Mouse (Mus musculus): ENCODE measurements around the gene Epha6. TPM values are rescaled to one million over a fixed set of nuclear protein-coding genes. Genes with fewer than 3 reads are reported as not detected.

Gene Epha6
- polyA plus RNA-seq, 1 experiment from 2014 or later = 0.29 TPM

- Histone ChIP-seq H3K4me1 (ENCODE audit: control insufficient read depth, insufficient read depth, low read length) (no peaks in the 10 kb centered on the region), H3K27ac (ENCODE audit: low read length) (no peak overlapping the region)
- no peak for ATAC-seq
Observed at GRCm38 (mm10) chr16:60538233-60538632, 67.1 kb downstream of the Epha6 start.

GRCm38 (mm10) chr16:60509707-60510106 is 95.6 kb downstream of the Epha6 start:
- Histone ChIP-seq H3K4me2 (ENCODE audit: low read depth, low read length) (no peak overlapping the region), H3K36me3 (ENCODE audit: control insufficient read depth, insufficient read depth, low read length) (no peaks in the 10 kb centered on the region), H3K27me3 (replicated peaks; ENCODE audit: control insufficient read depth, insufficient read depth, low read length) (no peaks in the 10 kb centered on the region), H3K4me3 (ENCODE audit: low read length) (no peak overlapping the region), H3K9ac (ENCODE audit: low read depth, low read length) (no peak overlapping the region), H3K27ac (ENCODE audit: low read length) (no peak overlapping the region), H3K9me3 (ENCODE audit: control insufficient read depth, low read length) (no peaks in the 10 kb centered on the region), H3K4me1 (ENCODE audit: control insufficient read depth, insufficient read depth, low read length) (no peaks in the 10 kb centered on the region)
- ATAC-seq = no peak
- WGBS = 68% methylated on average over 3 of the region's 3 CpGs

More at GRCm38 (mm10) chr16:60538233-60538632, 67.1 kb downstream of the Epha6 start:
- Histone ChIP-seq H3K4me3 (ENCODE audit: low read length) (no peak overlapping the region), H3K27me3 (replicated peaks; ENCODE audit: control insufficient read depth, insufficient read depth, low read length) (no peaks in the 10 kb centered on the region), H3K9ac (ENCODE audit: low read depth, low read length) (no peak overlapping the region), H3K9me3 (ENCODE audit: control insufficient read depth, low read length) (no peaks in the 10 kb centered on the region), H3K4me2 (ENCODE audit: low read depth, low read length) (no peak overlapping the region), H3K36me3 (ENCODE audit: control insufficient read depth, insufficient read depth, low read length) (no peaks in the 10 kb centered on the region)

GRCm38 (mm10) chr16:60499567-60499966 is 105.8 kb downstream of the Epha6 start:
- Histone ChIP-seq H3K27ac (ENCODE audit: low read length) (no peak overlapping the region), H3K9me3 (ENCODE audit: control insufficient read depth, low read length) (no peaks in the 10 kb centered on the region), H3K4me2 (ENCODE audit: low read depth, low read length) (no peak overlapping the region), H3K9ac (ENCODE audit: low read depth, low read length) (no peak overlapping the region), H3K27me3 (replicated peaks; ENCODE audit: control insufficient read depth, insufficient read depth, low read length) (no peaks in the 10 kb centered on the region), H3K36me3 (ENCODE audit: control insufficient read depth, insufficient read depth, low read length) (no peaks in the 10 kb centered on the region), H3K4me3 (ENCODE audit: low read length) (no peak overlapping the region), H3K4me1 (ENCODE audit: control insufficient read depth, insufficient read depth, low read length) (no peaks in the 10 kb centered on the region)
- no peak for ATAC-seq
- 91% methylated on average over 1 of the region's 1 CpGs for WGBS

GRCm38 (mm10) chr16:60475776-60476175 is 129.6 kb downstream of the Epha6 start:
- no peaks in the 10 kb centered on the region for H3K27me3 ChIP-seq (replicated peaks; ENCODE audit: control insufficient read depth, insufficient read depth, low read length)
- H3K36me3 ChIP-seq (ENCODE audit: control insufficient read depth, insufficient read depth, low read length) = no peaks in the 10 kb centered on the region
- H3K9me3 ChIP-seq (ENCODE audit: control insufficient read depth, low read length) = no peaks in the 10 kb centered on the region
- no peak overlapping the region for H3K9ac ChIP-seq (ENCODE audit: low read depth, low read length)
- no peak for ATAC-seq
- H3K27ac ChIP-seq (ENCODE audit: low read length) = no peak overlapping the region
- no peak overlapping the region for H3K4me3 ChIP-seq (ENCODE audit: low read length)
- H3K4me2 ChIP-seq (ENCODE audit: low read depth, low read length) = no peak overlapping the region
- H3K4me1 ChIP-seq (ENCODE audit: control insufficient read depth, insufficient read depth, low read length) = no peaks in the 10 kb centered on the region

GRCm38 (mm10) chr16:60468200-60468785 is 137.0 kb downstream of the Epha6 start:
- Histone ChIP-seq H3K4me3 (ENCODE audit: low read length) (no peak overlapping the region), H3K27ac (ENCODE audit: low read length) (no peak overlapping the region), H3K9ac (ENCODE audit: low read depth, low read length) (no peak overlapping the region), H3K27me3 (replicated peaks; ENCODE audit: control insufficient read depth, insufficient read depth, low read length) (no peaks in the 10 kb centered on the region), H3K4me2 (ENCODE audit: low read depth, low read length) (no peak overlapping the region), H3K4me1 (ENCODE audit: control insufficient read depth, insufficient read depth, low read length) (no peaks in the 10 kb centered on the region), H3K9me3 (ENCODE audit: control insufficient read depth, low read length) (no peaks in the 10 kb centered on the region), H3K36me3 (ENCODE audit: control insufficient read depth, insufficient read depth, low read length) (no peaks in the 10 kb centered on the region)
- WGBS = 76% methylated on average over 7 of the region's 7 CpGs
- ATAC-seq = no peak

GRCm38 (mm10) chr16:60435283-60435682 is 170.0 kb downstream of the Epha6 start:
- no peaks in the 10 kb centered on the region for H3K9me3 ChIP-seq (ENCODE audit: control insufficient read depth, low read length)
- no peak overlapping the region for H3K4me2 ChIP-seq (ENCODE audit: low read depth, low read length)
- H3K4me3 ChIP-seq (ENCODE audit: low read length) = no peak overlapping the region
- no peaks in the 10 kb centered on the region for H3K27me3 ChIP-seq (replicated peaks; ENCODE audit: control insufficient read depth, insufficient read depth, low read length)
- 87% methylated on average over 1 of the region's 1 CpGs for WGBS
- H3K9ac ChIP-seq (ENCODE audit: low read depth, low read length) = no peak overlapping the region
- ATAC-seq = no peak
- H3K4me1 ChIP-seq (ENCODE audit: control insufficient read depth, insufficient read depth, low read length) = no peaks in the 10 kb centered on the region
- no peak overlapping the region for H3K27ac ChIP-seq (ENCODE audit: low read length)
- no peaks in the 10 kb centered on the region for H3K36me3 ChIP-seq (ENCODE audit: control insufficient read depth, insufficient read depth, low read length)

GRCm38 (mm10) chr16:60434241-60434640 is 171.1 kb downstream of the Epha6 start:
- H3K9me3 ChIP-seq (ENCODE audit: control insufficient read depth, low read length) = no peaks in the 10 kb centered on the region
- H3K4me3 ChIP-seq (ENCODE audit: low read length) = no peak overlapping the region
- no peak overlapping the region for H3K27ac ChIP-seq (ENCODE audit: low read length)
- 78% methylated on average over 1 of the region's 1 CpGs for WGBS
- ATAC-seq = no peak
- no peaks in the 10 kb centered on the region for H3K36me3 ChIP-seq (ENCODE audit: control insufficient read depth, insufficient read depth, low read length)
- H3K27me3 ChIP-seq (replicated peaks; ENCODE audit: control insufficient read depth, insufficient read depth, low read length) = no peaks in the 10 kb centered on the region
- H3K4me1 ChIP-seq (ENCODE audit: control insufficient read depth, insufficient read depth, low read length) = no peaks in the 10 kb centered on the region
- no peak overlapping the region for H3K9ac ChIP-seq (ENCODE audit: low read depth, low read length)
- H3K4me2 ChIP-seq (ENCODE audit: low read depth, low read length) = no peak overlapping the region

GRCm38 (mm10) chr16:60395306-60395705 is 210.0 kb downstream of the Epha6 start:
- Histone ChIP-seq H3K27ac (ENCODE audit: low read length) (no peak overlapping the region), H3K27me3 (replicated peaks; ENCODE audit: control insufficient read depth, insufficient read depth, low read length) (no peaks in the 10 kb centered on the region), H3K4me2 (ENCODE audit: low read depth, low read length) (no peak overlapping the region), H3K4me1 (ENCODE audit: control insufficient read depth, insufficient read depth, low read length) (no peaks in the 10 kb centered on the region), H3K9ac (ENCODE audit: low read depth, low read length) (no peak overlapping the region), H3K36me3 (ENCODE audit: control insufficient read depth, insufficient read depth, low read length) (no peaks in the 10 kb centered on the region), H3K4me3 (ENCODE audit: low read length) (no peak overlapping the region), H3K9me3 (ENCODE audit: control insufficient read depth, low read length) (no peaks in the 10 kb centered on the region)
- no peak for ATAC-seq
- WGBS = 69% methylated on average over 3 of the region's 3 CpGs

- no peaks in the 10 kb centered on the region for H3K27me3 ChIP-seq (replicated peaks; ENCODE audit: control insufficient read depth, insufficient read depth, low read length)
- H3K9me3 ChIP-seq (ENCODE audit: control insufficient read depth, low read length) = no peaks in the 10 kb centered on the region
- no peak overlapping the region for H3K4me2 ChIP-seq (ENCODE audit: low read depth, low read length)
- H3K36me3 ChIP-seq (ENCODE audit: control insufficient read depth, insufficient read depth, low read length) = no peaks in the 10 kb centered on the region
- no peak overlapping the region for H3K27ac ChIP-seq (ENCODE audit: low read length)
- H3K4me3 ChIP-seq (ENCODE audit: low read length) = no peak overlapping the region
- no peak overlapping the region for H3K9ac ChIP-seq (ENCODE audit: low read depth, low read length)
- no peak for ATAC-seq
- H3K4me1 ChIP-seq (ENCODE audit: control insufficient read depth, insufficient read depth, low read length) = no peaks in the 10 kb centered on the region
Observed at GRCm38 (mm10) chr16:60392961-60393360, 212.4 kb downstream of the Epha6 start.

- Histone ChIP-seq H3K4me2 (ENCODE audit: low read depth, low read length) (no peak overlapping the region), H3K36me3 (ENCODE audit: control insufficient read depth, insufficient read depth, low read length) (no peaks in the 10 kb centered on the region), H3K27me3 (replicated peaks; ENCODE audit: control insufficient read depth, insufficient read depth, low read length) (no peaks in the 10 kb centered on the region), H3K4me1 (ENCODE audit: control insufficient read depth, insufficient read depth, low read length) (no peaks in the 10 kb centered on the region), H3K9ac (ENCODE audit: low read depth, low read length) (no peak overlapping the region), H3K27ac (ENCODE audit: low read length) (no peak overlapping the region), H3K4me3 (ENCODE audit: low read length) (no peak overlapping the region), H3K9me3 (ENCODE audit: control insufficient read depth, low read length) (no peaks in the 10 kb centered on the region)
- no peak for ATAC-seq
Observed at GRCm38 (mm10) chr16:60375147-60375546, 230.2 kb downstream of the Epha6 start.

Measured in intestine, embryonic 16.5 days (tissue).